Mouse (Mus musculus): Measurements from ENCODE around the gene Eif2a.

Eif2a gene

DNA sequence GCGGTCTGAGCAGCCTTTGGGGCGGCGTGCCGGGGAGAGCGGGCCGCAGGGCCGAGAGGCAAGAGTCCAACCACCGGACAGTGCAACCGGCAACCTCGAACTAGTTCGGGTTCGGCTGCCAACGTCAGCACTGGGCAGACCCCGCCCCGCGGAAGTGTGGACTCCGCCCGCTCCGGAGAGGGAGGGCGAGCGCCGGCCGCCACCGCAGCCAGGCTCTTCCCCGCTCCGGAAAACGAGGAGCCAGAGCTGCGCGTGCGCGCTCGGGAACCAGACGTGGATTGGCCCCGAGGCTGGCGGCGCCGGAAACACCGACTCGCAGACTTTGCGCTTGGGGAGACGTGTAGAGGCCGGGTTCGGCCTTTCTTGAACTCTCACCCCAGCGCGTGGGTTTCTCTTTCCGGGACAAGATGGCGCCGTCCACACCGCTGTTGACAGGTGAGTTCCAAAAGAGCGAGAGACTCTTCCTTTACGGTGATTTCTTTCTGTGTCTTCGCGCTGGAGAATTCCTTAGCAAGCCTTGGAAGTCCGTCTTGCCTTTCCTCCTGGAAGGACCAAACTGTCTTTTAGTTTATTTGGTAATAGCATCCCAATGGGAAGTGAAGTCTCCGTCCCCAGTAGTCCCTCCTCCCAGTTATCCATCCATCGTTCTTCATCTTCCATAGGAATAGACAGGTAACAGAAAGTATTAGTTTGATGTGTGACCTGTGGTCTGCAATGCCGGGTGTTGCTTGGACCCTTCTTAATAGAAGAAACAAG lies at the start of gene Eif2a, which contains the start of gene Serp1:
Eif2a (plus strand) TSS at position 170 of the 756 bp plus-strand sequence.
Serp1 (minus strand) TSS at position 241 of the 756 bp plus-strand sequence.
- DNase-seq (ENCODE audit: low spot score in 2 of 2) = peak; percentile 99 to 100

DNA sequence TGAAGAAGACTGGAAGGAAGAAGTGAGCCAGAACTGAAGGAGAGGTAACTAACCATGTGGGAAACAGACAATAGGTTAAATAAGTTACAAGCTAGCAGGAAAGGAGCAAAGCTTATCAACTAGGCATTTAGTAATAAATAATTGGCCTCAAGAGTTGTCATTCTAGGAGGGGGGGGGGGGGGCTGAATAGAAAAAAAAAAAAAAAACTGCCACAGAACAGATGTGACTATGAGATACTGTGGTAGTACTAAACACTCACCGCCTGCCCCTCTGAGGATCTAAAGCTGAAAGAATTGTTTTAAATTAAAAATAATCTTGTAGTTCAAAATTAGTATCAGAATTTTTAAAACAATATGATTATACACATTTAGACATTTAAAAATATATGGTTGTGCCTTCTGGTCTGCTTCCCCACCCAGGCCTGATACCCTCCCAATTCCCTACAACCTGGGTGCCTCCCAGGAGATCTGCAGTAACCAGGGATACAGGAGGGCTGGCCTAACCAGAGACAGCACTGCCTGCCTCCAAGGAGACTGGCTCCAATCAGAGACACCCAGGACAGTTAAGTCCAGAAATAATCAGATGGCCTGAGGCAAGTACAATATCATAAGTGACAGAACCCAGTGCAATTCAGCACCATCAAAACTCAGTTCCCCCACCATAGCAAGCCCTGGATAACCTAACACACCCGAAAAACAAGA lies 46.7 kb upstream of the Eif2a start:
- DNase-seq (ENCODE audit: low spot score in 2 of 2) = no peak

DNA sequence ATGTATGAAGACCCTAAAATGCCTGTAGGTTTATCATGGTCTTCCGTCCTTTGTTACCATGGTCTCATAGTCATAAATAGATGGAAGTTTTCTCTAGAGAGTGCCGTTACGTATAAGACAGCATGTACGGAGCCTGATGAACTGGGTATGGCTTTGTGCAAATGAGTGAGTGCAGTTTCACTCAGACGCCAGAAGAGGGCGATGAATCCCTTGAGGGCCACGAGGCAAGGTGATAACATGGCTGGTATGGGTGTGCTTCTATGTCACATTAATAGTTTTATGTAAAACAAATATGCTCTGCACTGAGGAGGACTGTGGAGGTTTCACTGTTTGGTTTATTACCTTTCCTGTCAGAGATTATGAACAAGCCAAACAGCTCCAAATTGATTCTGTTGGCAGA lies 39.7 kb upstream of the Eif2a start:
- DNase-seq (ENCODE audit: low spot score in 2 of 2) = peak in 1 of 2 experiments; percentile 17

DNA sequence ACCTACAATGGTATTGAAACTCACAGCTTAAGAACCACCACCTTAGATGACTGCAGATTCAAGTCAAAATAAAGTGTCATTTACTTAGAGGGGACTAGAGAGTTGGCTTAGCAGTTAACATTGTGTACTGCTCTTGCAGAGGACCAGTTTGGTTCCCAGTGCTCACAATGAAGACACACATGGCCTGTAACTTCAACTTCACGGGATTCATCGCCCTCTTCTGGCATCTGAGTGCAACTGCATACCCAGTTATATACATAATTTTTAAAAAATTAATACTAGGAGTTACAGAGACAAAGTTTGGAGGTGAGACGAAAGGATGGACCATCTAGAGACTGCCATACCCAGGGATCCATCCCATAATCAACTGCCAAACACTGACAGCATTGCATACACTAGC lies 38.5 kb upstream of the Eif2a start:
- DNase-seq (ENCODE audit: low spot score in 2 of 2) = no peak

DNA sequence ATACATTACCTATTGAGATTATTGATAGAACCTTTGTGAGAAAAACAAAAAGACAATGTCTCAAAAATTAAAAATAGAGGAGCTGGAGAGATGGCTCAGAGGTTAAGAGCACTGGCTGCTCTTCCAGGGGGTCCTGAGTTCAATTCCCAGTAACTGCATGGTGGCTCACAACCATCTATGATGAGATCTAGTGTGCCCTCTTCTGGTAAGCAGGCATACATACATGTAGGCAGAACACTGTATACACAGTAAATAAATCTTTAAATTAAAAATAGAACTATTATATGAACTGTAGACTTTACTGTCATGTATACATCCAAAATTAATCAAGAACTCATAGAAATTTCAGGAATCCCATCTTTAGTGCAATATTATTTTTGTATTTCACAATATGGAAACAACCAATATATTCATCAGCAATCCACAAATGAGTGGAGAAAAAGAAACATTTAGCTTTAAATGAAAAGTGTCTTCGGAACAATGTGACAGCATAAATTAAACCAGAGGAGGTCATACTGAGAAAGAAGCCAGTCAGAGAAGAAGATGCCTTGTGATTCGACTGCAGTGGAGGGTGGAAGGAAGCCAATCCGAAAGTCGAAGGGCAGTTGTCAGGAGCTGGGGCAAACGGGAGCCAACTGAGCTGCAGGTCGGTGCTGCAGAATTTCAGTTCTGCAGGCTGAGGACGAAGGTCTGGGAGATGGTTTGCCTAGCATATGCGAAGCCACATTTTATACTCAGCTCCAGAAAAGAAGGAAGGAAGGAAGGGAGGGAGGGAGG lies 37.4 kb upstream of the Eif2a start:
- no peak for DNase-seq (ENCODE audit: low spot score in 2 of 2)

DNA sequence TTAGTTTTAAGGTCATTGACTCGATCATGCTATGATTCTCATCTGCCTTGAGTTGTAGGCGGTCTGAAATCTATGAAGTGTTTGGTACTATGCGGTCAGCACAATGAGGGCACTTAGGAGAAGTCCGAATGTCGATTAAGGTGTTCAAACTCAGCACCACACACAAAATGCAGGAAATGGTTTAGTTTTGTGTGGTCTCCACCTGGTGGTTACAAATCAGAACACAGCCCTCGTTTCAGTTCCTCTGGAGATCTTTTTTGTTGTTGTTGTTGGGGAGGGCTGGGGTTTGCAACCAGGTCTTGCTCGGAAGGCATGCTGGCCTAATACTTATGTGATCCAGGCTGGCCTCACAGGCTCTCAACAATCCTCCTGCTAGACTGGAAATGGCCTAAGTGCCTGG lies 34.8 kb upstream of the Eif2a start:
- DNase-seq (ENCODE audit: low spot score in 2 of 2) = peak; percentile 37 to 41

DNA sequence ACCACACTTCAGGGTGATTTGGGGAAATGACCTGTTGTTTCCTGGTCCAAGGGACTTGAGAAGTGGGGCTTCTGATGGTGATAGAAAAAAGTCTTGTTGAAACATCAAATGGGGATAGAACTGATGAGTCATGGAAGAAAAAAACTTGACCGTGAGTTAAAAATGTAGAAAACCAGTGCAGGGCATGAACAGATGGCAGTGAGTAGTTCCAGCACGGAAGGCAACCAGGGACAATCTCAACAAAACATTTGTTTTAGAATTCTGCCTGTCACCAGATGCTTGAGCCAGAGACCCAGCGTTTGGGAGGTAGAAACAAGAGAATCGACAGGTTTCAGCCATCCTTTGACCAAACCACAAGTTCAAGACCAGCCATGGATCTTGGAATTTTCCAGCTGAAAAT lies 32.0 kb upstream of the Eif2a start:
- DNase-seq (ENCODE audit: low spot score in 2 of 2) = no peak

DNA sequence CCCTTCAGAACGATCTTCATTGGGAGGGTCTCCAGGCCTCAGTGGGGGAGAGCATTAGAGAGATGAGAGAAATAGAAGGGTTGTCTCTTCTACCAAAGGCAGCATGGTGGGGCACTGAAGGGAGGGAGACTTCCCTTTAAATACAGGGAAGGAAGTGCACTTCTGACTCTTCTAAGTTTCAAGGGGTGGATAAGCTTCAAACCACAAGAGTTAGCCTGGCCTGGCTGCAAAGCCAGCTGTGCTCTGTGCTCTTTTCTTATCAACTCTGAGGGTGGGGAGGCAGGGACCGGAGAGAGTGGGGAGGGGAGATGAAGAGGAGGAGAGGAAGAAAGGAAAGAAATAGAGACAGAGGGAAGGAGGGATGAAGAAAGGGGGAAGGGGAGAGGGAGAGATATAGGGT lies 23.7 kb upstream of the Eif2a start:
- peak; percentile 69 to 71 for DNase-seq (ENCODE audit: low spot score in 2 of 2)

DNA sequence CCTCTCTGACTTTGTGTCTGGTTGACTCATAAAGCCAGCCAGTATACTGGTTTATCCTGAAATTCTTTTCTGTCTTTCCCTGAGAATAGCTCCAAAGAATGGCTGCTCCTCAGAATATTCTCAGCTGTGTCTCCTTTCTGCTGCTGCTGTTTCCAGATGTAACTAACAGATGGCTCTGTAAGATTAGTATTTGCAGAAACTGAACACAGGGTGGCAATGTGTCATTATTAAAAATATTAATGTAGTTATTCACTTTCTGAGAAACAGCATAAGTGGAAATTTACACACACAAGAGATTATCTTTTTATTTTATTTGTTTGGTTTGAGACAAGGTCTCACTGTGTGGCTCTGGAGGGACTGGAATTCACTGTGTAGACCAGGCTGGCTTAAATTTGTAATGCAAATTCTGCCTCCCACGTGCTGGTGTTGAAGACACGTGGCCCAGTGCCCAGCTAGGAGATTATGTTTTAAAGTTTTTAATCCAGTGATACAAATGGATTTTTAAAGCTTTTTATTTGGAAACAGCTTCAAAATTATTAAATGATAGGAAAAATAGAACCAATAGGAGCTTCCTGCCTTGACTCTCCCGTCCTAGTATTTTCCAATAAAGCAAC lies 21.8 kb upstream of the Eif2a start:
- DNase-seq (ENCODE audit: low spot score in 2 of 2) = no peak

DNA sequence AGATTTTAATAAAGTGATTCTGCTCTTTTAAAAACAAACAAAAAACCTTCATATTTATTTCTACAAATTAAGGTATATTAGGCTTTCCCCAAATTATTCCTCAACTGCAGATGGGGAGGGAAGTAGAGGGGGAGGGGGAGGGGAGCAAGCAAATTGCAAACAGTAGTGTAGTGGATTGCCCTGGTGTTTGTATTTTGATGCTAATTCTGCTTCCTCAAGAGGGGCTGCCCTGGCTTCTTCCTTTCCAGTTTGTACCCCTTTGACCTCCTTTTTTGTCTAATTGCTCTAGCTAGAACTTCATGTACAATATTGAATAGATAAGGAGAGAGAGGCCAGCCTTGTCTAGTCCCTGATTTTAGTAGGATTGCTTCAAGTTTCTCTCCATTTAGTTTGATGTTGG lies 20.9 kb upstream of the Eif2a start:
- no peak for DNase-seq (ENCODE audit: low spot score in 2 of 2)

DNA sequence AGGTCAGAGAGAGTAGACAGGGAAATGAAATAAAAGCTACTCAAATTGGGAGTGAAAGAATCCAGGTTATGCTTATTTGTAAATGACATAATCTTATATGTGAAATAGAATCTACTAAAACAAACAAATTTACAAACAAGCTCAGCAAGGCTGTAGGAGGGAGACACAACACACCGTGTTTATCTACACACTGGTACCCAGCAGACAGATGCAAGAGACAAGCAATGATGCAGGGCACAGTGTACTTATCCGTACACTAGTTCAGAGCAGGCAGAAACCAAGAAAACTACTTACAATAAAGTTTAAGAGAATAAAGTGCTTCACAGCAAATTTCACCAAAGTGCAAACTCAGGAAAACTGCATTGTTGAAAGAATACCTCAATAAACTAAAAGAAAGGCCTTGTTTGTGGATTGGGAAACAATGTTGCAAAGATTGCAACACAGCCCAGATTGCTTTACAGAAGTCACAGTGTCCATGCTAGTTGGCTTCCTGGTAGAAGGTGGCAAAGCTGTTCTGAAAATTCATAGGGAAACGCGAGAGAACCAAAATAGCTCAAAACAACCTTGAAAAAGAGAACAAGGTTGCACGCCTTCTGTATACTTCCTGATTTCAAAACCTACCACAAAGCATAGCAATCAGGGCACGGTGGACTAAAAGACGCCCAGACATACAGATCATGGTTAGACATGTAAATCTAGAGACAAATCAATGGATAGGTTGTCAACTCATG lies 17.4 kb upstream of the Eif2a start:
- peak; percentile 47 to 69 for DNase-seq (ENCODE audit: low spot score in 2 of 2)

DNA sequence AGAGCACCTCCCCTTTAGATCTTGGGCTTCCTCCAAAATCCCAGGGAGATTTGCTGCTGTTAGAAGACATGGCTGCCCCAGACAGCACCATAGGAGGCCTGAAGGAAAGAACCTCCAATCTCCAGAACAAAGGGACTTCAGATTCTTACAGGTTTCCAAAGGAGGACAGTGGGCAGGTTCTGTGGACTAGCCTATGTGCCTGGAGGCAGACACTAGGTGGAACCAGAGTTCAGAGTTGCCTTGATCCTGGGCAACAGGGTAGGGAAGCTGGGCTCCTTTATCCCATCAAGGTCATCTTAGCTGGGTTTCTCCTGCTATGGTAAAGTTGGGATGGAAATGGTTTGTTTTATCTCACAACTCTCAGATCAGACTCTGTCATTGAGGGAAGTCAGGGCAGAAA lies 14.0 kb upstream of the Eif2a start:
- peak in 1 of 2 experiments; percentile 47 for DNase-seq (ENCODE audit: low spot score in 2 of 2)

DNA sequence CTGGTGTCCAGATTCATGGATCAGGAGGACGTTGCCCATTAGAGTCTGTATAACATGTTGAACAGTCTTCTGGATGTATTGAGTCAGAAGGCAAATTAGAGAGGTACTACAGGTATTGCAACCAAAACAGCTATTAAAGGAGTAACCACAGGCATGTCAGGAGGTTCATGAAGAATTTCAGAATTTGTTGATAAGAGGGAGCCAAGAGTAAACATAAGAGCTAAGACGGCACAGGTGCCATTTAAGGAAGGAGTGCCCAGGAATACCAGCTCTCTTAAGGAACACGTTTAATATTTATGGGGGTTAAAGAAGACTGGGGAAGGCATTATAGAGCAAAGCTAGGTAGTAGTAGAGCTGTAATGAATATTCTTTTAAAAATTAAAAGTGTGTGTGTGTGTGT lies 12.9 kb upstream of the Eif2a start:
- DNase-seq (ENCODE audit: low spot score in 2 of 2) = no peak

DNA sequence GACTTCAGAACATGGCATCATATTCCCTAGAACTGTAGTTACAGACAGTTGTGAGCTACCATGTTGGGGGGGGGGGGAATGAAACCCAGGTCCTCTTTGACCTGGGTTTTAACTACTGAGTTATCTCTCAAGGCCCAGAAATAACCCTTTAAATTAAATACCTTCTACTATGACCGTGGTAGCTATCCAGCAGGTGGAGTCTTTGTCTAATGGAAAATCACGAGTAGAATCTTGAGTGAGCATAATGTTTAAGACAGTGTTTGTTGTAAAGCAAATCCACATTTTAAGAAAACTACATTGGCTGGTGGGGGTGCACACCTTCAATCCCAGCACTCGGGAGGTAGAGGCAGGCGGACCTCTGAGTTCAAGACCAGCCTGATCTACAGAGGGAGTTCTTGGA lies 12.1 kb upstream of the Eif2a start:
- DNase-seq (ENCODE audit: low spot score in 2 of 2) = peak in 1 of 2 experiments; percentile 61

DNA sequence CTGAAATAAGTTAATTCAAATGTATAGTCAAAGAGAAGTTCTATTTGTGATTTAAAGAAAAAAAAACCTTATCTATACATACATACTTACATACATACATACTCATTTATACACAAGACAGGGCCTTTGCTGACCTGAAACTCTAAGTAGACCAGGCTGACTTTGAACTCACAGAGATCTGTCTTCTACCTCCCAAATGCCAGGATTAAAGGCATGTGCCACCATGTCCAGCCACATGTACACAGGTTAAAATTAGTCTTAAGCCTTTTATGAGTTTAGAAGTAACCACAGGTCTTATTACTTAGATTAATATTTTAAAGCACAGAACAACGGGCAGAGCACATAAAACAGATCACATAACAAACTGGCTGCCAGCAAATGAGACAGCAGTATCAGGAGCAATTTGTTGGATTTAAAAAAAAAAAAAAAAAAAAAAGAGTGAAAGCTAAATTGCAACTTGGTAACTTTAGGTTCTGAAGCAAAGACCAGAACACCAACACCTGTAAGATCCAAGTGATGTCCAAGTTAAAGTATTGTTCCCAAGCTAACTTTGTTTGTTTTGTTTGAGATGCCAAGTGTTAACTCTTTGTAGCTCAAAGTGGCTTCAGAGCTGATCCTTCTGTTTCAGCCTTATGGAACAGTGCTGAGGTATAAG lies 9.5 kb upstream of the Eif2a start:
- no peak for DNase-seq (ENCODE audit: low spot score in 2 of 2)

DNA sequence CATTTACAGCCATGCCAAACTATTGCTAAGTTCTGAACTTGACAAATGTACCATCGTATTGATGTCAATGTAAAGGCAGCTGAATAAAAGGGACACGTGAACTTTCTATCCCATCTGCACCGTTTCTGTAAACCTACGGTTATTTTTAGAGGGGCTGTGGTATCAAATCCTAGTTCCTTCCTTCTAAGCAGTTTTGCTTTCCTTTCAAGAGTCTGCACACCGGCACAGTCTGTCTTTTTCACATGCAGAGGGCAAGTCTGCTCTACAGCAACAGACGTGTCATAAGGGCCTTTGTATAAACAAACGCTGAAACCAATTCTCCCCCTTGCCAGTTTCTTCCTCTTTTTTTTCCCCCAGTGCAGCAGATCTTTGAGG lies 9.0 kb upstream of the Eif2a start:
- peak; percentile 84 to 88 for DNase-seq (ENCODE audit: low spot score in 2 of 2)

DNA sequence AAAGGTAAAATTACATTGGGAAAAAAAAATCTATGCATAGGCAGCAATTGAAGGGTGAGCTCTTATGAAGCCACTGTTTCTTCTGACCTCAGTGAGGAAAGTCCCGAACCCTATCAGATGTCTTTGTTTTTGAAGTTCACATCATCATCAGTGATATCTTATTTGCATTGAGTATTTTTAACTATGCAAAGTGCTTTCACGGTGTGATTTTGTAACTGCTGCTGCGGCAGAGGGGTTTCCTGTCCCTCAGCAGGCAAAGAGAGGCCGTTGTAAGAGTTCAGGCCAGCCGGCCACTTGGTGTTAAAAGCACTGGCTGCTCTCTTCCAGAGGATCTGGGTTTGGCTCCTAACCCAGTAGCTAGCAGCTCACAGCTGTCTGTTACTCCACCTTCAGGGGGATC lies 8.4 kb upstream of the Eif2a start:
- peak; percentile 84 to 88 for DNase-seq (ENCODE audit: low spot score in 2 of 2)

DNA sequence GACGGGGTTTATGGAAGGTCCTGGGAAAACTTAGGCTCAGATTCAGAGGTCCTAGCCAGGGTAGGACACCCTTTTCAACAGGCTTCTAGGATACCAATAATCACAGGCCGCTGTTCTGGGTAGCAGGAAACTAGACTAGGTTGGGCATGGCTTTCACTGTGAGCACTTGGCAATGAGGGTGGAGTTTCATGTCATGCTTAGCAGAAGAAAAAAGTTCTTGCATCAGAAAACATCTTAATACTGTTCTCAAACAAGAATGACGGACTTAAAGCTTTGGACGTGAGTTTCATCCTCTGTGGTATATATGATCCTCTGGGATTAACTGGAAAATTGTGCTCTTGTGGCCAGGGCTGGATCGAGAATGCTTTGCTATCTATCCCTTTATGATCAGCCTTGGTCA lies 7.8 kb upstream of the Eif2a start:
- peak; percentile 70 to 76 for DNase-seq (ENCODE audit: low spot score in 2 of 2)

DNA sequence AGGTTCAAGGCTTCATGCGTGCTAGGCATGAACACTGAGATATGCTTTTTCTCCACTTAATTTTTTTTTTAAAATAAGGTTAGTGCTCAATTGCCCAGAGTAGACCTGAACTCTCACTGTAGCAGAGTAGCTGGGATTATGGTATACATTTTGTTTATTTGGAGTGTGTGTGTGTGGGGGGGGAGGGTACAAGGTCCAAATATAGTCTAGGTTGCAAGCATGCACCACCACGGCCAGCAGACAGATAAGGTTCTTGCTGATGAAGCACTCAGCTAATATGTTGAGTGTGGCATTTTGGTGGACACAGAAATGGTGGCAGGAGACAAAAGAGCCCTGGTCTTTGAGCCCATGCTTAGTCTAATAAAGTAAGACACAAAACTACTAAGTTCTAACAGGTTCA lies 6.7 kb upstream of the Eif2a start:
- DNase-seq (ENCODE audit: low spot score in 2 of 2) = no peak

DNA sequence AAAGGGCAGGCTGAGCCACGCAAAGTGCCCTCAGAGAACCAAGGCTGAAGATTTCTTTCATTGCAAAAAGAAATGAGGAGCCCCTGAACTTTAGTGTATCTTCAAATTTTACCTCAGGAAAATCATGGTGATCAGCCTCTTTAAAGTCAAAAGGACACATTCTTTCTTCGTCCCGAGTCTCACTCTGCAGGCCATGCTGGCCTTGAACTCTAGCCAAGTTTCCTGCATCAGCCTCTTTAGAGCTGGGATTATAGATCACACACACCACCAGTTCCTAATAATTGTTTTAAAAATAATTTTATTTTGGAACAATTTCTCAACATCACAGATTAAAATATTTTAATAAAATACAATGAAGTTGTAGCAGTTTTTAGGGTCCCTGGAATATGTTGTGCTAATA lies 6.1 kb upstream of the Eif2a start:
- no peak for DNase-seq (ENCODE audit: low spot score in 2 of 2)

DNA sequence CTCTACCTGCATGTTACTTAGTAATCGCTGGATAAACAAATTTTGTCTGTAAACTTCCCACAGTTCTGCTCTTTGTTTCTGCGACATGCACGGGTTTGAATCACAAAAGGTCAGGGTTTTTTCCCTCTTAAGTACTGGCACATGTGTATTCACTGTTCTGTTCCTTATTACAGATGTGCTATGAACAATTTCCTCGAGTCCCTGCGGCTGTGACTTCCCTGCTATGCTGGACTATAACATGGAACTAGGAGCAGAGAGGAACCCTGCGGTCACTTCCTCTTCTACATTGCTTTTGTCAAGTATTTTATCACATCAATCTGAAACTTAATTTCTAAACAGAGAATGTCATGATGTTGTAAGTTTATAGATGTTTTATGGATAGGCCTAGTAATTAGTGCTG lies 5.3 kb upstream of the Eif2a start:
- no peak for DNase-seq (ENCODE audit: low spot score in 2 of 2)

Measured in spleen, postnatal 36 days (tissue).